Mouse (Mus musculus) c-Kit-negative CD71-positive TER-119-positive erythroid progenitor cells, embryonic 14.5 days (primary cell): ENCODE measurements around the gene Trmt44.

Experiments
- DNase-seq: peaks from one replicate; pipeline ENCODE4 v3.0.0-alpha.2; 2013; ENCODE audit warnings: low read depth, low spot score

Trmt44 gene

DNA sequence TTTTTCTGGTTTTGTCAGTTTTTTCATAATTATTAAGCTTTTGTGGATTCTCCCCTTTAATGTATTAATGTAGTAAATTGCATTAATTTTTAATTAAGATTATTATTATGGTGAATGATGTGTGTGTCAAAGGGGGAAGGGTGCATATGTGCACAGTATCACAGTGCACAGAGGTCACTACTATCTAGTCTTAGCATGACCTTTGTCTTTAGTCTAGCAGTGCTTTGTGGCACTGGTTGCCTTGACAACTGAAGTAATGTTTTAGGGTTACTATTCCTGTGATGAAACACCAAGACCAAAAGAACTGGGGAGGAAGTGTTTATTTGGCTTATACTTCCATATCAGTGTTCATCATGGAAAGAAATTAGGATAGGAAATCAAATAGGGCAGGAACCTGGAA, 28.7 kb downstream of the Trmt44 start:
- DNase-seq, result no peak

DNA sequence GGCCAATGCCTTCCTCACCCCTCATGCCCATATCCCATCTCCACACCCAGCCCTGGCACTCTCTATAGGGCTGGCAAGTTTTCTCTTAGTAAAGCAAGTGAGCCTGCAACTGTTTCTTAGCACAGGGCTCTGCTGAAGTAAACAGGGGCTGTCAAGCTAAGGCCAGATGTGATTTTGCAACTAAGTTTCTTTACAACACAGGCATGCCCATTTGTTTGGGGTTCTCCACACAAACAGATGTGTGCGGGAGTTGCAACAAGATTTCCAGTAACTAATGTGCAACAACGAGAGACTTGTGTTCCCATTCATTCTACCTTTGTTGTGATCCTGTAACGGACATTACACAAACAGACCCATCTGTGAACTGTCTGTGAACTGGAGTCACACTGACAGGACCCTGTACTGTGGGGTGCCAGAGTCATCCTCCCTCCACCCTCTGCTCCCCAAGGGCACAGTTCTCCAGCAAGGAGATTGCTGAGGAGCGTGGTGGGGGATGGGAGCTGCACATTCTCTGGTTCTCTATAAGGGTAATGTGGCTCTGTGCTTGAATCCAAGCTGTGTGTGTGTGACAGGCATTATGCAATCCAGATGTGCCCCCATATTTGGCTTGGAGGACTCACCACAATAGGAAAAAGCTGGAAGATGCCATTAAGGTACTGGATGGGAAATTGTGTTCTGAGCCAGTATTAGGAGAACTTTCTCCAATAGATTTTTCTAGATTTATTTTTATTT, 33.6 kb downstream of the Trmt44 start:
- DNase-seq, result no peak

DNA sequence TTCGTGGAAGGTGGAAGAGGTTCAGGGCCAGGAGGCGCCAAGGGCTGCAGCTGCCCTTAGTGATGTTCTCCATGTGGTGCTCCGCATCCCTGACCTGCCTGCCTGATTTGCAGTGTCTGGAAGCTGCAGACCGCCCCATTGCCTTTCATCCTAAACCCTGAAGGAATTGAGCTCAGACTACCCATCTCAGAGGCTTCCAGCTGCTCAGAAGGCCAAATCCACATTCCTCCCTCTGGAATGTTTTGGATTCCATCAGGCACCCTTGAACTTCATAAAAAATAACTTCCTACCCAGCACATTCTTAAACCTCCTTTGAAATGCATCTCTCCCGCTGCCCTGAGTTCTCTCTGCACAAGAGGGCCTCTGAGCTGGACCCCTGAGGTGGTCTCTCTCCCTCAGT, 34.3 kb downstream of the Trmt44 start:
- DNase-seq, result no peak

DNA sequence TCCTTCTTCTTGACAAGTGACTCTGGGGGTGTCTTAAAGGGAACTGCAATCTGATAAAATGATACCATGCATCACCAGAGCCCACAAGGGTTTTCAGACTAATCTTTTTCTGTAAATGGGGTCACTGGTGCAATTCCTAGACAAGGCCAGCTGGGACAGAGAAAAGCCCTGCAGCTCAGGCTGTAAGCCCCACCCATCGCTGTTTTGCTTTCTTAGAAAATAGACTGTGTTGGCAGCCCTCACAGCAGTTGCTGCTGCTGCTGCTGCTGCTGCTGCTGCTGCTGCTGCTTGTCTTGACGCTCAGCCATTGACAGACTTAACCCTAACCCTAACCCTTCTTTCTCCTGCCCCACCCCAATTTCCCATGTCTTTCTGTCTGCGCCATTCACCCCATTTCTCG, 35.3 kb downstream of the Trmt44 start:
- DNase-seq, result no peak

DNA sequence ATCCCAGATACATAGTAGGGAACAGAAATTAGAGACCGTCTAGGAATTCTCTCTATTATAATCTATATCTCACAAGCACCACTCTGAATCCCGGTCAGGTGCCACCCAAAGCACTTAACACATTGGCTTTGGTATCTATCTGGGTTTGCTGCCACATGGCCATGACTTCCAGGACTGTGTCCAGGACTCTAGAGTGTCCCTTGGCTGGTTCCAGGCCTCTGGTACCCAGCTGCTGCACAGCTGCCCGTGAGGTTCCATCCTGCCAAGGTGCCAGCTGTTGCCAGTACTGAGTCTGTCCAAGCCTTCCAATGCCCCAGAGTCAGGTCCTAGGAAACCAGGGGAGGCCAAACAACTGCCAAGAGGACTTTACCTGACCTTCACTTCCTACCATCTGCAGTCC, 36.8 kb downstream of the Trmt44 start:
- no peak for DNase-seq

DNA sequence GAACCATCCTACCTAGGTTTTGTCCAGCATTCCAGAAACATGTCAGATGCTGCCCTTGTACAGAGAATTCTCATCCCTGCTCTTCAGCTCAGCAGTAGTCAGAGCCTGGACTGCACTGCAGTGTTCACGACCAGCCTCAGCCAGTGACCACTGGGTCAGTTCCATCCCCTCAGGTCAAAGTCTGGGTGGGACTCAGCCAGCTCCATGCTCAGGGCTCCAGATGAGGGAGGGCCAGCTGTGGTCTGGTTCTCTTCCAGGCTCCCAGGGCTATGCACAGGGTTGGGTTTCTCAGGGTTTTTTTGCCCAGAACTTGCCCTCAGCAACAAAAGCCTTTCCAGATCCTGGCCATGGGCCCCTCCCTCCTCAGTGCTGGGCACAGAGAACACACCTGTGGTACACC, 37.4 kb downstream of the Trmt44 start:
- DNase-seq, result no peak

DNA sequence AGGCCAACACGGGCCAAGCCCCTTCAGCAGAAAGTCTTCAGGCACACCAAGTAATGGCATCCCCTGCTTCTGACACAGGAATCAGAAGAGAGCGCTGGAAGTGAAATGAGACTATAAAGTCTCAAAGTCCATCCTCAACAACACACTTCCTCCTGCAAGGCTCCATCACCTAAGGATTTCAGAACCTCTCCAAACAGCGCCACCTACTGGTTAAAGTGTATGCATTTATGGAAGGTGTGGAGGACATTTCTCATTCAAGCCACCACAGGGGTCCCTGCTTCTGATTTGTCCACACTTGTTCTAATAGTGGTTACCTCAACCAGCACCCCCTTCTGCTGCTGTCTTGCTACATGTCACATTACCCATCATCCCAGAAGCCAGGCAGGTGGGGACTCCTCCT, 38.6 kb downstream of the Trmt44 start:
- peak; percentile 19 for DNase-seq

DNA sequence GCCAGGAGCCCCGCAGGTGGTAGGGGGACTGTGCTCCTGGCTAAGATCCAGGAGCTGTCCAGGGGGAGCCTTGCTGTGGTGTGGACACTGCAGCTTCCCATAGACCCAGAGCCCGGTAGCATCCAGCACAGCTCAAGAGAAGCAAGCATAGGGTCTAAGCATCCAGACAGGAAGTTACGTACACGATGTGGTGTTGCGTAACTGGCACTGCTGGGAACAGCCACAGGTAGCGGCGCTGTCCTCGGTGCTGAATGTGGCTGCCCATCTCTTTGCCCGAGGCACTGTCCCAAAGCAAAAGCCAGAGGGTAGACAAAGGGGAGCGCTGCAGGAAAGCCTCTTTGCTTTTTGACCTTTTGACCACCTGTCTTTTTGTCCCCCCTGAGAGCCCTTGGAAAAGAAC, 43.3 kb downstream of the Trmt44 start:
- no peak for DNase-seq

DNA sequence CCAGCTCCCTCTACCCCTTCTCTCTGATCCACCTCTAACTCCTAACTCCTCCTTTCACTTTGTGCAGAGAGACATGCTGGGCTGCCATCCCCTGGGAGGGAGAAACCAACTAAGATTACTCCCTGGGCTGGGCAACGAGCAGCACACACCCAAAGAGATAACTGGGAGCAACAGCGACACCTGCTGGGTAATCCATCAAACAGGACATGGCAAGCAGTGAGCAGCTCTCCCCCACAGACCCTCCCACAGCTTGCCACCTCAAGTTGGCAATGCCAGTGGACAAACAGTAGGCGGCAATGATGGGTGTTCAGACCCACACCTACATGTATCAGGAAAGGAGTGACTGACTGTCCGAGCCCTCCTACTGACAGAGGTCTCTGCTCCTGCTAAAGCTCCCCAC, 44.4 kb downstream of the Trmt44 start:
- peak; percentile 26 for DNase-seq

DNA sequence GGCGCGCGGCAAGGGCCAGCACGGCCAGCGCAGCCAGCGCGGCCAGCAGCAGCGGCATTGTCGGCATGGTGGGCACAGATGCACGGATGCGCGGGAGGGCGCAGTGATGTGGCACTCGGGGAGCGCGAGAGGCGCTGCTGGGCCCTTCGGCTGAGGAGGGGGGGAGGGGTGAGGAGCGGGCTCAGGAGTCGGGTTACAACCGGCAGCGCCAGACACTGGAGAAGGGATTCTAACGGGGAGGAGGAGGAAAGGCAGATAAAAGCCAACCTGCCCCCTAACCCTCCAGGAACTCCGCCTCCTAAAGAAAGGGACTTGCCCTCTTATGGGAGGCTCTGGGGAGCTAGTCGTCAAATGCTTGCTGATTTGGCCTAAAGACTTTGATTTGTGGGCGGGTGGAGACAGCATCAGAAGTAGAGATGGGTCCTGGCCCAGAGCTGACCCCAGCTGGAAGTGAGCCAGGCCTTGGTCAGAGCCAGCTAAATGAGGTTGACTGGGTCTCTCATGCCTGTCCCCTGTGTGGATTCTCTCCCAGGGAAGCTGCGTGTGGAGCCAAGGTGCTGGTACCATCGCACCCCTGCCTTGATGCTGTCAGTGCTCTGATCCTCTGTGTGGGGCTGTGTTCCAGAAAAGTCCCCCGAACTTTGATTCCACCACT, 49.3 kb downstream of the Trmt44 start, which contains the start of gene Cpz:
Gene Cpz, minus strand, starts transcription at position 230 of the 655 bp plus-strand sequence.
- no peak for DNase-seq

DNA sequence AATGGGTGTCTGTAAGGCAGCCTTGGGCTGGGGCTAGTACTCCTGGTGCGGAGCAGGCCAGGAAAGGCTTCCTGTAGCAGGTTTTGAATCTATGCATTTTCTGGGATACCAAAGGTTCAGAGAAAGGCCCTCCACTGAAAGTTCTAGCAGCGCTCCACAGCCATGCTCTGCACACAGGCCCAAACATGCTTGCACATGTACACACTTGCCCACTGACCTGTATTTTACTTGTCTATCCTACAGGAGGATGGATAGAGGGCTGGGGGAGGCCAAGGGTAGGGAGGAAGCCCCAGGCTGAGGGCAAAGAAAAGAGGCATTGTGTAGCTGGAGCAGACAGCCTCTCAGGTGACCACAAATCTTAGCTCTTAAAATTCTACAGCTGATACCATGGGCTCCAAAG, 50.5 kb downstream of the Trmt44 start:
- DNase-seq, result no peak

DNA sequence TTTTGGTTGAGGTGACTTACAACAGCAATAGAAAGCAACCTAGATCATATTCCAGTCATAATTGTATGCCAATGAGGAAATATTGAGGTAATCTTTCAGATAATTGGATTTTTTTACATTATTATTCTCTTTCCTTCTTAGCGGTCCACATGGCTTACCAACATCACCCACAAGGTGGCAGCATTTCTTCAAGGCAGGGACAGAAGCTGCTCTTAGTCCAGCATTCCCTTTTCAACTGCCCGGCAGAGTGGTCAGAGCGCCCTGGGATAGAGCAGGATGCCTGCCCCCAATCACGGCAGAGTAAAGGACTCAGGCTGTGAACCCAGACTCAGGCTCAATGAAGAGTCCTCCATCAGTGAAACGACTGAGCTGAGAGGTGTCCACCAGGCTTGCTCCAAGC, 51.1 kb downstream of the Trmt44 start:
- no peak for DNase-seq

DNA sequence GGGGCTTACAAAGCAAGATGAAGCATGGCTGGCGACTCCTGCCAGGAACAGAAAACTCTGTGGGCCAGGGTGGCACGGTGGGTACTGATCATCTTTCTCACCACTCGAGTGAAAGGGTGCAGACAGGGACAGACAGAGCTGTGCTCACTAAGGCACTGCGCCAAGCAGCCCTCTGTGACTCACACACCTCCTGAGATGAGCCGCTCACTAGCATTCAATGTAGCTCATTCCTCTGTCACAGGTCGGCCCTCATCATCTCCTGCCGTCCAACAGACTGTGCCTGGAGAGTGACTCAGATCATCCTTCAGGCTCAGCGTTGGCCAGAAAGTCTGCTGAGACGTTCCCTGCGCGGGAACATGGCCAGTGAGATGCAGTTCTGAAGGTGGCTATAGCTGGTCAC, 58.1 kb downstream of the Trmt44 start:
- no peak for DNase-seq

DNA sequence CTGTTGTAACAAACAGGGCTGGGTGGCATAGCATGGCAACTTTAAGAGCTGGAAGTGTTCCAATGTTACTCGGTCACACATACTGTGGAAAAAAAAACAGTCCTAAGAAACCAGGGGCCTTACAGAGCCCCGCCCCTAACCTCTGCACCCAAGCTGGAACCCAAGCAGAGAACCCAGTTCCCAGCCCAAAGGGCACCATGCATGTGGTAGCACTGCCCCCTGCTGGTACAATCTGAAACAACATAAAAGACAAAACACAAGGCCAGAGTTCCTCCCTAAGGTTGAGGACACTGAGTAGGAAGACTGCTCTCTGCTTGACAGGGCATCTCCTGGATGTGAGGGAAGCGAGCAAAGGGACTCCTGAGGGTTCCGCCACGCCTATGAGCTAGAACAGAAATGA, 64.3 kb downstream of the Trmt44 start:
- no peak for DNase-seq
